Mouse (Mus musculus): ENCODE data around the gene Zfp341.

Zfp341 gene

GRCm38 (mm10) chr2:154689391-154689790 lies 76.3 kb downstream of the Zfp341 start:
- POLR2A ChIA-PET: interaction anchor here in 2 of 4 experiments (0.7 to 1.0 kb wide), 2 partner anchors 32 kb away, joined by 6 to 32 read pairs; no protein-coding TSS in a partner anchor
- CTCF ChIA-PET: interaction anchor here in 1 of 4 experiments (0.9 to 2.2 kb wide), 2 partner anchors 12 to 32 kb away, joined by 7 to 8 read pairs; no protein-coding TSS in a partner anchor

- POLR2A ChIA-PET: interaction anchor here in 2 of 4 experiments (0.6 to 1.0 kb wide), 4 partner anchors 8 to 34 kb away, joined by 3 to 4 read pairs (median 3); no protein-coding TSS in a partner anchor
- CTCF ChIA-PET: interaction anchor here in 2 of 4 experiments (0.7 to 1.1 kb wide), 2 partner anchors 34 to 70 kb away, joined by 3 to 5 read pairs; no protein-coding TSS in a partner anchor
Observed at GRCm38 (mm10) chr2:154690959-154691358, 77.9 kb downstream of the Zfp341 start.

GRCm38 (mm10) chr2:154693186-154693940 lies 80.3 kb downstream of the Zfp341 start:
- POLR2A ChIA-PET: interaction anchor here (0.6 to 2.0 kb wide), 29 partner anchors 9 to 529 kb away, joined by 3 to 19 read pairs (median 3); partner anchors contain the start of genes Raly (in 2 of the 4), Chmp4b (in 1 of the 4) and Snta1 (in 1 of the 4)
- CTCF ChIA-PET: interaction anchor here (0.5 to 1.8 kb wide), 21 partner anchors 9 to 1550 kb away, joined by 3 to 25 read pairs (median 4); no protein-coding TSS in a partner anchor

- POLR2A ChIA-PET: interaction anchor here in 2 of 4 experiments (0.5 to 2.0 kb wide), 14 partner anchors 9 to 529 kb away, joined by 3 to 19 read pairs (median 4); no protein-coding TSS in a partner anchor
- CTCF ChIA-PET: interaction anchor here in 3 of 4 experiments (0.6 to 1.8 kb wide), 6 partner anchors 9 to 1550 kb away, joined by 3 to 9 read pairs (median 8); no protein-coding TSS in a partner anchor
Observed at GRCm38 (mm10) chr2:154693941-154694256, 80.8 kb downstream of the Zfp341 start.

GRCm38 (mm10) chr2:154695690-154696089 lies 82.6 kb downstream of the Zfp341 start:
- ChIA-PET POLR2A (interaction anchor here in 2 of 4 experiments (0.6 to 1.7 kb wide), 7 partner anchors 10 to 175 kb away, joined by 3 to 5 read pairs (median 3); no protein-coding TSS in a partner anchor), CTCF (interaction anchor here in 2 of 4 experiments (0.5 to 1.8 kb wide), 4 partner anchors 12 to 60 kb away, joined by 3 to 7 read pairs (median 4); no protein-coding TSS in a partner anchor)

Measured in embryonic stem cell, embryonic (primary cell).